In the genomic region with DNA sequence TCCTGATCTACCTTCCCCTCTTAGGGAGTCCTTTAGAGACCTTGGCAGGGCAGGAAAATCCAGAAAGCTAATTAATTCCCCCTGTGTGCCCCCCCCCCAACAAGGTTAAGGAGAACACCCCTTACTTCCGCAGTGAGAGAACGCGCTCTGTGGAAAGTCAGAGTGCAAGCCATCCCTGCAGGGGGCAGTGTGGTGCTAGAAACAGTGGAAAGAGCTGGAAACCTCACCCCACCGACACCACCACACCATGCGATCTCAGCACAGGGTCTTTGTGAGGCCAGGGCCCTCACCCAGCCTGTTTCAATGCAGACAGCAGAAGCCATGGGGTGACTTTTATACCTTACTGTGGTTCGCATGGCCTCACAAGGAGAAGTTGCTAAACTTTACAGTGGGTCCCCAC, we compare ENCODE assay signal across 8 mouse cellular contexts. TPM values are rescaled to one million over a fixed set of nuclear protein-coding genes. Genes with fewer than 3 reads are reported as not detected.
DNase-seq lines count a peak whose midpoint lies in the region; ATAC-seq and TF ChIP-seq lines count a peak whose summit lies in the region.

No protein-coding gene starts in this region.

- H3K4me1 ChIP-seq in hindbrain, postnatal 0 days (ENCODE audit: insufficient read depth, low read length), result peaks cover 6% of the 10 kb centered on the region; the same call in 1 of the 2 replicates

- WGBS in hindbrain, postnatal 0 days, result 12% methylated on average over 6 of the region's 6 CpGs

- no peaks in the 10 kb centered on the region for H3K27me3 ChIP-seq in hindbrain, postnatal 0 days (ENCODE audit: insufficient read depth, low read length)

- no peak overlapping the region for H3K27ac ChIP-seq in hindbrain, postnatal 0 days

- H3K4me3 ChIP-seq in hindbrain, postnatal 0 days (ENCODE audit: low read length), result no peak overlapping the region

- H3K4me2 ChIP-seq in hindbrain, postnatal 0 days (ENCODE audit: low read depth, low read length), result no peak overlapping the region

- no peaks in the 10 kb centered on the region for H3K9me3 ChIP-seq in hindbrain, postnatal 0 days (ENCODE audit: low read length)

- peak; percentile 89 for TF ChIP-seq CTCF in hindbrain, postnatal 0 days (IDR thresholded peaks at IDR 0.05; ENCODE audit: low read depth)

- H3K36me3 ChIP-seq in hindbrain, postnatal 0 days (ENCODE audit: insufficient read depth, low read length), result no peaks in the 10 kb centered on the region

- ATAC-seq in hindbrain, postnatal 0 days, result peak; percentile 78
- peak; percentile 88 for ATAC-seq in megakaryocyte progenitor cell, adult 5-6 weeks (replicated peaks; ENCODE audit: poor library complexity)
- ATAC-seq in inflammation-experienced regulatory T-cells, adult 6 months, result no peak

- peak; percentile 75 for DNase-seq in NIH3T3 (ENCODE audit: low read depth)
- peak; percentile 46 for DNase-seq in cerebellum, adult 9-10 months
- DNase-seq in frontal cortex, postnatal 25 days (ENCODE audit: low spot score in 2 of 2), result peak; percentile 70 to 75
- DNase-seq in hindbrain, postnatal 0 days (ENCODE audit: low spot score), result peak; percentile 86
- peak; percentile 58 for DNase-seq in left cerebral cortex, adult 11 months (ENCODE audit: low spot score)
- DNase-seq in right cerebral cortex, postnatal 14 days, result peak; percentile 84

- no peak overlapping the region for H3K9ac ChIP-seq in hindbrain, postnatal 0 days (replicated peaks; ENCODE audit: low read length)

RNA-seq across cellular contexts. Expression of a gene that starts 44.2 kb away (rescaled TPM):
- 140 TPM in 2 replicates for total RNA-seq in hindbrain, postnatal 0 days (2014; rRNA removed)
- polyA plus RNA-seq in hindbrain, postnatal 0 days (2015; fragmentation: Nextera tagmentation; extraction: Ambion mirVana), result 8.6 and 8.9 TPM in 2 replicates
- total RNA-seq in megakaryocyte progenitor cell, adult 5-6 weeks (2015), result 0.05 TPM in 1 of 2 replicates, not detected in the other
- total RNA-seq in megakaryocyte progenitor cell, adult 5-6 weeks (2017), result 0.04 TPM in 1 of 2 replicates, not detected in the other
- under 1 TPM; 0.47 to 0.67 (median 0.64) TPM for polyA plus RNA-seq in inflammation-experienced regulatory T-cells, adult 6 months (2017; shearing (Covaris generic))

Comparison
In these comparisons a context has a peak if more than half of its experiments do, and no peak if none do; other contexts are left out.
1. RNA of a gene that starts 44.2 kb away (total RNA-seq): 140 TPM in hindbrain, postnatal 0 days; 0.04 to 0.05 TPM in megakaryocyte progenitor cell, adult 5-6 weeks; every median in the first group is over 100 times any median in the second.
2. Peak in every context shown above with its lines, with median percentiles within 50 percentile points of each other: DNase-seq.